Mouse (Mus musculus) limb, embryonic 14.5 days (tissue): ENCODE results near the gene A930009A15Rik. TPM values are rescaled to one million over a fixed set of nuclear protein-coding genes. Genes with fewer than 3 reads are reported as not detected.

Experiments used
- ATAC-seq: fragments of 200-750 bp; cut with Nextera tagmentation; 2 replicates; pipeline ENCODE4 v1.8.0; 2017; ENCODE audit warnings: low read depth, moderate number of reproducible peaks, moderate TSS enrichment; ENCODE audit not compliant: low FRiP score
- DNase-seq: peaks from one replicate; pipeline ENCODE4 v3.0.0-alpha.2; 2015; ENCODE audit warnings: low spot score
- H3K27ac ChIP-seq: fragments of 300-500 bp; sonication (generic); replicated peaks from 2 replicates; pipeline ENCODE4 v1.5.1; 2014; ENCODE audit warnings: low read depth, mild to moderate bottlenecking, low read length, moderate library complexity, mixed read lengths
- H3K27me3 ChIP-seq: fragments of 300-500 bp; sonication (generic); 2 replicates; pipeline ENCODE4 v1.6.1; 2014; ENCODE audit warnings: low read length, mixed read lengths; ENCODE audit not compliant: control insufficient read depth, insufficient read depth
- H3K36me3 ChIP-seq: fragments of 300-500 bp; sonication (generic); 2 replicates; pipeline ENCODE4 v1.6.1; 2014; ENCODE audit warnings: mild to moderate bottlenecking, low read length, moderate library complexity, mixed read lengths; ENCODE audit not compliant: control insufficient read depth, insufficient read depth
- H3K4me1 ChIP-seq: fragments of 300-500 bp; sonication (generic); 2 replicates; pipeline ENCODE4 v1.6.1; 2014; ENCODE audit warnings: antibody characterized with exemption, low read length, mixed read lengths; ENCODE audit not compliant: control insufficient read depth, insufficient read depth
- H3K4me2 ChIP-seq: fragments of 300-500 bp; sonication (generic); replicated peaks from 2 replicates; pipeline ENCODE4 v1.6.1; 2014; ENCODE audit warnings: low read depth, mild to moderate bottlenecking, low read length, moderate library complexity; ENCODE audit not compliant: severe bottlenecking
- H3K4me3 ChIP-seq: fragments of 300-500 bp; sonication (generic); replicated peaks from 2 replicates; pipeline ENCODE4 v1.5.1; 2014; ENCODE audit warnings: low read length
- H3K9ac ChIP-seq: fragments of 300-500 bp; sonication (generic); 2 replicates; pipeline ENCODE4 v1.6.1; 2014; ENCODE audit warnings: mild to moderate bottlenecking, low read depth, low read length, moderate library complexity; ENCODE audit not compliant: severe bottlenecking
- H3K9me3 ChIP-seq: fragments of 300-500 bp; sonication (generic); 2 replicates; pipeline ENCODE4 v1.6.1; 2016; ENCODE audit warnings: low read length; ENCODE audit not compliant: control insufficient read depth
- POLR2A ChIP-seq: fragments of 200-500 bp; IDR thresholded peaks from 2 replicates; pipeline ENCODE4 v1.8.0; 2012; ENCODE audit warnings: inconsistent platforms, mild to moderate bottlenecking, moderate library complexity, borderline replicate concordance; ENCODE audit not compliant: insufficient read depth, insufficient read length; ENCODE audit errors: extremely low read depth
- WGBS: fragments of 180-500 bp; shearing (Covaris S2); extraction: QIAGEN DNeasy Blood & Tissue Kit; methylation state at CpG from one replicate; pipeline ENCODE4 v1.1.7; 2014; 5-methylcytosine and 5-hydroxymethylcytosine counted together
- polyA plus RNA-seq, 2 experiments: library from polyadenylated mRNA; depleted of rRNA in 1 of 2; stranded (reverse) in 1 of 2; unstranded in 1 of 2; fragments of >200 nt; fragmentation: Nextera tagmentation in 1 of 2; extraction: Ambion mirVana in 1 of 2; gene quantifications; 2 replicates each; pipeline versions ENCODE4 v1.2.1 to v1.2.3; 2012 to 2014

The A930009A15Rik gene
- polyA plus RNA-seq, 2 experiments: not detected

DNA sequence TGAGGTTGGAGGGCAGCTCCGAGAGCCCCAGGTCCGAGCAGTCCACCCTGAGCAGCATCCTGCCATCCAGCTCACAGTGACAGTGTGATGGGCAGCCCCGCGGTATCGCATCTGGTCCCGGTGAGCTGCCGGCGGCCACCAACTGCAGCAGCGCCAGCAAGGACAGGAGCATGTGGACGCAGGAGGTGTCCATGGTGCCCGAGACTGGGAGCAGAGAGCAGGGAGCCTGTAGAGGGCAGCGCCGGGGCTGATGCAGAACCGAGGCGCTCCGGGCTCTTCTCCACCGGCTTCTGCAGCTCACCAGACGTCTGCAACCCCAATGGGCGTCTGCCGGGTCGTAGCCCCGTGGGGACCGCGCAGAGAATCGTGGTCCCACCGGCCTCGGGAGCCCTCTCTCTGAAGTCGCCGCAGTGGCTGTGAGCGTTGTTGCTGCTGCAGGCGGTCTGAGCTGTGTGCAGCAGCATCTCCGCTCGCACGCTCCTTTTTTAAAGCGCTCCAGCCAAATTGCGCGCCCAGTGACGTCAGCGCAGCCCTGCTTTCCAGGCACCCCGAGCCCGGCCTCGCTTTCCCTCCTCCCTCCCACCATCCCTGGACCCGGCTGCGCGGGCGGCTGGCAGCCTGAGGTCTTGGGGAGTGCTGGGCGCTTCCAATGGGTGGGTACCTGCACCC lies 17.6 kb downstream of the A930009A15Rik start, which contains the start of gene Lgr5:
Gene Lgr5 (minus strand): TSS at position 480 of the 669 bp plus-strand sequence.
- no peaks in the 10 kb centered on the region for H3K36me3 ChIP-seq
- H3K27ac ChIP-seq: no peak within 1 kb of the TSS
- peaks cover 60% of the 10 kb centered on the region for H3K27me3 ChIP-seq
- no peaks in the 10 kb centered on the region for H3K9me3 ChIP-seq
- peak within 1 kb of the TSS; percentile 93 for H3K4me2 ChIP-seq
- peak within 1 kb of the TSS; percentile 47 for H3K9ac ChIP-seq
- no peak for TF ChIP-seq POLR2A
- WGBS: 1% methylated on average over 35 of the region's 47 CpGs
- ATAC-seq: peak; percentile 77
- H3K4me3 ChIP-seq: peak within 1 kb of the TSS; percentile 55
- peaks cover 4% of the 10 kb centered on the region; the same call in 1 of the 2 replicates for H3K4me1 ChIP-seq
- DNase-seq: peak; percentile 71

DNA sequence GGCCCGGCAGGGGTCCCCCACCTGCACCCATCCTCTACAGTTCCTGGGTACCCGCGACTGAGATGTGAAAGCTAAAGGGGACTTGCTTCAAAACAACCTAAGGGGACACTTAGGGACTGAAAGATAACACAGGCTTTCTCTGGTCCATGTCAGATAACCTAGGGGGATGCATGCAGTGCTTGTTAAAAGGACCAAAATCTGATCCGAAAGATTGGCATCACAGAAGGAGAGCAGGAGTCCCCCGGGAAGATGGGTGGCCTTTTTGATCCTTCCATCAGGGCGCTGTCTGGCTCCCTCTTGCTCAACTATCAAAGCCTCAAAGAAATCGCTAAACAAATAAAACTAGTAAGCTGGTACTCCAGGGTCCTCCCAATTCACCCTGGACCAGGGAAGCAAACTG lies 18.2 kb downstream of the A930009A15Rik start:
- H3K4me1 ChIP-seq: peaks cover 8% of the 10 kb centered on the region
- H3K9ac ChIP-seq: peak overlapping the region; percentile 47; the same call in 1 of the 2 replicates
- under 1% methylated on average over 7 of the region's 7 CpGs for WGBS
- H3K36me3 ChIP-seq: no peaks in the 10 kb centered on the region
- H3K4me2 ChIP-seq: peak overlapping the region; percentile 93
- H3K9me3 ChIP-seq: no peaks in the 10 kb centered on the region
- DNase-seq (no peak), ATAC-seq (no peak)
- peaks cover 60% of the 10 kb centered on the region for H3K27me3 ChIP-seq
- no peak overlapping the region for H3K27ac ChIP-seq
- TF ChIP-seq POLR2A: no peak
- peak overlapping the region; percentile 55 for H3K4me3 ChIP-seq

DNA sequence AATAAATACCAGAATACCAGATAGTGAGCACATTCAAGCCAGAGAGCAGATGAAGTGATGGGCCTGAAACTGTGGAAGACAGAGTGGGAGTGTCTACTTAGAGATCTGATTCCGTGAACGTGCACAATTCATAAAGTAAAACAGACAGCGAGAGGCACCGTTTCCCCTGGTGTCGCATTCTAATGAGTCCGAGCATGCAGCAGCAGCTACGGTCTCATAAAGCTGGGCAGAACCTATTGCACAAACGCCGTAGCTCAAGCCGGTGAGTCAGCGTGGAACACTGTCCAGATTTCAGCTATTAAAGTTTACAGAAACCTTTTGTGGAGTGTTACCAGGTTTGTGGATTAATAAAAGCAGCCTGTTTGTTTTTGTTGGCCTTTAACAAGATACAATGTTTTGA lies 23.4 kb downstream of the A930009A15Rik start:
- 7% methylated on average over 11 of the region's 11 CpGs for WGBS
- Histone ChIP-seq H3K9ac (peak overlapping the region; percentile 2; the same call in 1 of the 2 replicates), H3K27ac (no peak overlapping the region), H3K4me3 (peak overlapping the region; percentile 14; the same call in 1 of the 2 replicates), H3K4me2 (peak overlapping the region; percentile 43), H3K4me1 (peaks cover 9% of the 10 kb centered on the region), H3K36me3 (no peaks in the 10 kb centered on the region), H3K9me3 (no peaks in the 10 kb centered on the region), H3K27me3 (peaks cover 18% of the 10 kb centered on the region; the same call in 1 of the 2 replicates)
- ATAC-seq (peak; percentile 65; the same call in 1 of the 2 replicates), DNase-seq (peak; percentile 70)
- no peak for TF ChIP-seq POLR2A

DNA sequence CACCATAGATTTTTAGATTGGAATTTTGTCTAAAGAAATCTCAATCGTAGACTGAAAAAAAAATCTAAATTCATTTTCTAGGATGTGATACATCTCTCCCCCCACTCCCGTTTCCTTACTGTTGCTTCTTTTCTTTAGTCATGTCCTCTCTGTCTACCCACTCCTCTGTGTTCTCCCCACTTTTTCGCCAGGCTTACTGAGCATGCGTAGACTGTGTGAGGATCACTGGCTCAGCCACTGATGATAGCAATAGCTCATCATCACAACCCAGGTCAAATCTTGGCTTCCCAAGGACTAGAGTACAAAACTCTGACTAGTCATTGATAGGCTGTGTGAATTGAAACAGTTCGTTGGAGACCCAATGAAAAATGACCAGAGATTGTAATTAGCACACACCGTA lies 23.9 kb downstream of the A930009A15Rik start:
- H3K27ac ChIP-seq: no peak overlapping the region
- peaks cover 17% of the 10 kb centered on the region; the same call in 1 of the 2 replicates for H3K27me3 ChIP-seq
- peaks cover 9% of the 10 kb centered on the region for H3K4me1 ChIP-seq
- 62% methylated on average over 6 of the region's 6 CpGs for WGBS
- TF ChIP-seq POLR2A: no peak
- peak overlapping the region; percentile 14; the same call in 1 of the 2 replicates for H3K4me3 ChIP-seq
- DNase-seq (no peak), ATAC-seq (no peak)
- peak overlapping the region; percentile 43 for H3K4me2 ChIP-seq
- no peaks in the 10 kb centered on the region for H3K9me3 ChIP-seq
- H3K36me3 ChIP-seq: no peaks in the 10 kb centered on the region
- no peak overlapping the region; the same call in 1 of the 2 replicates for H3K9ac ChIP-seq

DNA sequence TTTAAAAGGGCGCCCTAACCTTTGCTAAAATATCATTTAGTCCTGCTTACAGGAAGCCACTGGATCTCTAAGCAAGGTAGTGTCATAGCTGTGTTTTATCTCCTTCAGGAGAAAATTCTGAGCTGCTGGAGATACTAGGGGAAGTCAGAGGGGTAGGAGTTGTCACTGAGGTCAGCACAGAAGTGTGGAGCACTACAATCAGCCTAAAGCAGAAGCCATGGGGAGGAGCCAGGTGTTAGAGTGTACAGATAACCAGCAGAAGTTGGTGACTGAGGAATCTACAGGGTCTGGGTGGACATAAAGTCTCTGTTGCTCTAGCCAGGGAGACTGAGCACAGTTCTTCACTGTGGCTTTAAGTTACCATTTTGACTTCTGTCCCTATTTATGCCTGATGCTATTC lies 26.0 kb downstream of the A930009A15Rik start:
- Histone ChIP-seq H3K4me3 (no peak overlapping the region), H3K36me3 (no peaks in the 10 kb centered on the region), H3K4me1 (peaks cover 9% of the 10 kb centered on the region), H3K4me2 (no peak overlapping the region), H3K27ac (no peak overlapping the region), H3K27me3 (peaks cover 3% of the 10 kb centered on the region; the same call in 1 of the 2 replicates), H3K9me3 (no peaks in the 10 kb centered on the region), H3K9ac (no peak overlapping the region)
- no peak for DNase-seq
- no peak for ATAC-seq
- 86% methylated on average over 1 of the region's 1 CpGs for WGBS
- no peak for TF ChIP-seq POLR2A
